In genomic region chr7:24316567-24317092, GRCm38 (mm10) we compare ENCODE assay signal across 8 mouse cellular contexts. TPM values are rescaled to one million over a fixed set of nuclear protein-coding genes. Genes with fewer than 3 reads are reported as not detected.
DNase-seq lines count a peak whose midpoint lies in the region; ATAC-seq lines count a peak whose summit lies in the region.

Gene Zfp94 (minus strand): TSS chr7:24316666.

- H3K4me2 ChIP-seq in hindbrain, embryonic 11.5 days (replicated peaks; ENCODE audit: low read depth, low read length) = peak within 1 kb of the TSS; percentile 80

- peak; percentile 96 for ATAC-seq in hindbrain, embryonic 11.5 days (ENCODE audit: low FRiP score)

- H3K4me3 ChIP-seq in hindbrain, embryonic 11.5 days (ENCODE audit: low read depth, low read length) = peak within 1 kb of the TSS; percentile 53

- WGBS in hindbrain, embryonic 11.5 days = 1% methylated on average over 33 of the region's 33 CpGs

- peak; percentile 88 for DNase-seq in Muller cell, postnatal 12 days (ENCODE audit: inconsistent ontology term)
- peak; percentile 97 for DNase-seq in cerebellum, adult 9-11 months
- DNase-seq in frontal cortex, adult 2 months (ENCODE audit: extremely low spot score in 1 of 2, low spot score in 1 of 2) = peak; percentile 96 to 99
- DNase-seq in hindbrain, embryonic 11.5 days (ENCODE audit: low spot score) = peak; percentile 96
- DNase-seq in layer of hippocampus, postnatal 10 days (ENCODE audit: low spot score in 2 of 2) = peak; percentile 92 to 94
- DNase-seq in lung, postnatal 10 days = peak; percentile 96
- peak; percentile 93 for DNase-seq in ovary, postnatal 36 days (ENCODE audit: low spot score)
- peak; percentile 94 for DNase-seq in thymus, postnatal 25 days

- no peaks in the 10 kb centered on the region for H3K4me1 ChIP-seq in hindbrain, embryonic 11.5 days (replicated peaks; ENCODE audit: control insufficient read depth, insufficient read depth, low read length)

- H3K9ac ChIP-seq in hindbrain, embryonic 11.5 days (ENCODE audit: low read depth, low read length) = peak within 1 kb of the TSS; percentile 77

- H3K27me3 ChIP-seq in hindbrain, embryonic 11.5 days (ENCODE audit: control insufficient read depth, insufficient read depth, low read length) = no peaks in the 10 kb centered on the region

- peak within 1 kb of the TSS; percentile 58 for H3K27ac ChIP-seq in hindbrain, embryonic 11.5 days (ENCODE audit: low read depth, low read length)

- no peaks in the 10 kb centered on the region for H3K36me3 ChIP-seq in hindbrain, embryonic 11.5 days (ENCODE audit: control insufficient read depth, insufficient read depth, low read length)

- H3K9me3 ChIP-seq in hindbrain, embryonic 11.5 days (ENCODE audit: control insufficient read depth, low read length) = no peaks in the 10 kb centered on the region

RNA-seq across cellular contexts. Expression of gene Zfp94, which starts in this region (rescaled TPM):
- polyA plus RNA-seq in frontal cortex, adult 2 months (2012; rRNA removed) = 20.3 and 21.0 TPM in 2 replicates
- 12.8 and 15.4 TPM in 2 replicates for polyA plus RNA-seq in hindbrain, embryonic 11.5 days (2014; fragmentation: Nextera tagmentation; extraction: Ambion mirVana)
- 10 to 100 TPM; 13.0 to 15.1 TPM for total RNA-seq in layer of hippocampus, postnatal 10 days (2021)

Comparison
In these comparisons a context has a peak if more than half of its experiments do, and no peak if none do; other contexts are left out.
1. Peak in every context shown above with its lines: DNase-seq, ATAC-seq, H3K4me3 ChIP-seq and H3K27ac ChIP-seq.